Mouse (Mus musculus) kidney, embryonic 16.5 days (tissue): ENCODE results near the gene Mtmr11. TPM values are rescaled to one million over a fixed set of nuclear protein-coding genes. Genes with fewer than 3 reads are reported as not detected.

Experiments used
- ATAC-seq: fragments of 200-750 bp; cut with Nextera tagmentation; 2 replicates; pipeline ENCODE4 v1.8.0; 2017; ENCODE audit warnings: moderate TSS enrichment; ENCODE audit not compliant: low FRiP score, low TSS enrichment
- H3K27ac ChIP-seq: fragments of 300-500 bp; sonication (generic); 2 replicates; pipeline ENCODE4 v1.5.1; 2014; ENCODE audit warnings: low read length
- H3K27me3 ChIP-seq: fragments of 300-500 bp; sonication (generic); 2 replicates; pipeline ENCODE4 v1.6.1; 2014; ENCODE audit warnings: low read length, control low read depth, mixed read lengths; ENCODE audit not compliant: insufficient read depth
- H3K36me3 ChIP-seq: fragments of 300-500 bp; sonication (generic); 2 replicates; pipeline ENCODE4 v1.6.1; 2014; ENCODE audit warnings: low read length, control low read depth, mixed read lengths; ENCODE audit not compliant: insufficient read depth
- H3K4me1 ChIP-seq: fragments of 300-500 bp; sonication (generic); 2 replicates; pipeline ENCODE4 v1.6.1; 2014; ENCODE audit warnings: low read length, control low read depth, mixed read lengths; ENCODE audit not compliant: insufficient read depth
- H3K4me2 ChIP-seq: fragments of 300-500 bp; sonication (generic); replicated peaks from 2 replicates; pipeline ENCODE4 v1.6.1; 2014; ENCODE audit warnings: low read depth, low read length
- H3K4me3 ChIP-seq: fragments of 300-500 bp; sonication (generic); 2 replicates; pipeline ENCODE4 v1.5.1; 2014; ENCODE audit warnings: mild to moderate bottlenecking, low read length
- H3K9ac ChIP-seq: fragments of 300-500 bp; sonication (generic); replicated peaks from 2 replicates; pipeline ENCODE4 v1.6.1; 2014; ENCODE audit warnings: low read length
- H3K9me3 ChIP-seq: fragments of 300-500 bp; sonication (generic); 2 replicates; pipeline ENCODE4 v1.6.1; 2016; ENCODE audit warnings: low read length, control low read depth
- WGBS: fragments of 180-500 bp; shearing (Covaris S2); extraction: QIAGEN DNeasy Blood & Tissue Kit; methylation state at CpG from one replicate; pipeline ENCODE4 v1.1.7; 2014; 5-methylcytosine and 5-hydroxymethylcytosine counted together
- polyA plus RNA-seq: library from polyadenylated mRNA; unstranded; fragments of >200 nt; fragmentation: Nextera tagmentation; extraction: Ambion mirVana; gene quantifications from 2 replicates; pipeline ENCODE4 v1.2.1, GENCODE M21; 2015

Gene Mtmr11
- polyA plus RNA-seq, 1 experiment from 2014 or later: 30.8 TPM

- no peak overlapping the region for H3K27ac ChIP-seq
- no peak overlapping the region for H3K4me3 ChIP-seq
- H3K4me2 ChIP-seq: no peak overlapping the region
- H3K9me3 ChIP-seq: no peaks in the 10 kb centered on the region
- peaks cover 37% of the 10 kb centered on the region for H3K36me3 ChIP-seq
- H3K4me1 ChIP-seq: peaks cover 21% of the 10 kb centered on the region
- no peak overlapping the region for H3K9ac ChIP-seq
- H3K27me3 ChIP-seq: no peaks in the 10 kb centered on the region
- WGBS: 68% methylated on average over 4 of the region's 4 CpGs
- no peak for ATAC-seq
Measured at GRCm38 (mm10) chr3:96179531-96179930, 17.7 kb downstream of the Mtmr11 start.

GRCm38 (mm10) chr3:96180727-96181477 lies 19.1 kb downstream of the Mtmr11 start, which contains the start of gene Sv2a:
Gene Sv2a (plus strand): TSS chr3:96181151.
- Histone ChIP-seq H3K9ac (peak within 1 kb of the TSS; percentile 56), H3K4me2 (peak within 1 kb of the TSS; percentile 73), H3K27ac (no peak within 1 kb of the TSS), H3K4me1 (peaks cover 20% of the 10 kb centered on the region), H3K36me3 (peaks cover 25% of the 10 kb centered on the region), H3K27me3 (no peaks in the 10 kb centered on the region), H3K9me3 (no peaks in the 10 kb centered on the region), H3K4me3 (peak within 1 kb of the TSS; percentile 53)
- 0% methylated on average over 8 of the region's 23 CpGs for WGBS
- peak; percentile 55 for ATAC-seq

GRCm38 (mm10) chr3:96181510-96182381 lies 19.9 kb downstream of the Mtmr11 start:
- peak; percentile 34; the same call in 1 of the 2 replicates for ATAC-seq
- no peaks in the 10 kb centered on the region for H3K27me3 ChIP-seq
- 38% methylated on average over 12 of the region's 12 CpGs for WGBS
- H3K9me3 ChIP-seq: no peaks in the 10 kb centered on the region
- H3K27ac ChIP-seq: no peak overlapping the region
- peak overlapping the region; percentile 73 for H3K4me2 ChIP-seq
- peak overlapping the region; percentile 53 for H3K4me3 ChIP-seq
- H3K36me3 ChIP-seq: peaks cover 17% of the 10 kb centered on the region
- H3K4me1 ChIP-seq: peaks cover 20% of the 10 kb centered on the region
- H3K9ac ChIP-seq: 0 out of 2 replicates have a peak overlapping the region, but pooled peaks have one; percentile 44

DNA sequence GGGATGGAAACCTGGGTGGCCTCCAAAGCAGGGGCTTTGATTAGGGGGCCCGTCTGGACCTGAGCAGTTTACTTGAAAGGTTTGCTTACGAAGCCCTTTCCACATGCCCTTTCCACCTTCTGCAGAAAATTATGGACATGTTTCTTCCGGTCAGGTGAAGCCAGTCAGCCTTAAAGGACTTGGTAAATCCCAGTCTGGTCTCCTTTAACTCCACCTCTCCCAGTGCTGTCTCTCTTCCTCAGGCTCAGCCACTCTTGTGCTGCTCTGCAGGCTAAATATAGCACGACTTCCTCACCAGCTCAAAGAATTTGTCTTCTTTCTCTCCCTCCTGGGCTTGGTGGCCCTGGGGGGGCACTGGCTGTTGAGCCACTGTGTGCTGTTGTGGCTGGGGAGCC lies 20.6 kb downstream of the Mtmr11 start:
- H3K36me3 ChIP-seq: peaks cover 15% of the 10 kb centered on the region
- H3K27me3 ChIP-seq: no peaks in the 10 kb centered on the region
- H3K27ac ChIP-seq: peak overlapping the region; percentile 63; the same call in 1 of the 2 replicates
- H3K9ac ChIP-seq: 0 out of 2 replicates have a peak overlapping the region, but pooled peaks have one; percentile 44
- WGBS: 15% methylated on average over 4 of the region's 4 CpGs
- peaks cover 20% of the 10 kb centered on the region for H3K4me1 ChIP-seq
- peak; percentile 32; the same call in 1 of the 2 replicates for ATAC-seq
- peak overlapping the region; percentile 73 for H3K4me2 ChIP-seq
- H3K4me3 ChIP-seq: no peak overlapping the region
- H3K9me3 ChIP-seq: no peaks in the 10 kb centered on the region

GRCm38 (mm10) chr3:96192977-96193376 lies 31.2 kb downstream of the Mtmr11 start:
- no peak for ATAC-seq
- H3K27ac ChIP-seq: no peak overlapping the region
- peaks cover 4% of the 10 kb centered on the region; the same call in 1 of the 2 replicates for H3K9me3 ChIP-seq
- H3K4me2 ChIP-seq: no peak overlapping the region
- WGBS: 76% methylated on average over 12 of the region's 12 CpGs
- no peaks in the 10 kb centered on the region for H3K27me3 ChIP-seq
- H3K4me1 ChIP-seq: peaks cover 9% of the 10 kb centered on the region
- H3K9ac ChIP-seq: no peak overlapping the region
- peaks cover 4% of the 10 kb centered on the region; the same call in 1 of the 2 replicates for H3K36me3 ChIP-seq
- no peak overlapping the region for H3K4me3 ChIP-seq

DNA sequence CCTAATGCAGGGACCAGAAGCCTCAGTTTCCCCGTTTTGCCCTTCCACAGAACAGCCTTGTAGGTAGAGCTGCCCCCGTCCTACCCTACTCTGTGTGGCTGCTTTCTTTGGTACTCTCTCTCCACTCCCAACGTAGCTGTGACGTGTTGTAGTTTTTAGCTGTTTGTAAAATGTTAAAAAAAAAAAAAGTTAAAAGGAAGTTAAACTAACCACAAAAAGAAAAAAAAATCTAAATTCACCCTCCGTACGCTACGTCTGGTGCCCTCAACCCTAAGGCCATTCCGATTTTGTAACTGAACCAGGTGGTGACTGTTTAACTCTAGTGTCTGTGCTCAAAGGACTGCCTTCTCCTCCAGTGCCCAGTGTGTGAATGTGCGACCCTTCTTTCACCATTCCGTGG lies 33.2 kb downstream of the Mtmr11 start:
- no peak for ATAC-seq
- WGBS: 84% methylated on average over 10 of the region's 10 CpGs
- H3K27ac ChIP-seq: no peak overlapping the region
- H3K4me1 ChIP-seq: peaks cover 12% of the 10 kb centered on the region
- peaks cover 4% of the 10 kb centered on the region; the same call in 1 of the 2 replicates for H3K36me3 ChIP-seq
- no peak overlapping the region for H3K4me2 ChIP-seq
- H3K9me3 ChIP-seq: peaks cover 4% of the 10 kb centered on the region; the same call in 1 of the 2 replicates
- no peak overlapping the region for H3K9ac ChIP-seq
- H3K27me3 ChIP-seq: no peaks in the 10 kb centered on the region
- no peak overlapping the region for H3K4me3 ChIP-seq

DNA sequence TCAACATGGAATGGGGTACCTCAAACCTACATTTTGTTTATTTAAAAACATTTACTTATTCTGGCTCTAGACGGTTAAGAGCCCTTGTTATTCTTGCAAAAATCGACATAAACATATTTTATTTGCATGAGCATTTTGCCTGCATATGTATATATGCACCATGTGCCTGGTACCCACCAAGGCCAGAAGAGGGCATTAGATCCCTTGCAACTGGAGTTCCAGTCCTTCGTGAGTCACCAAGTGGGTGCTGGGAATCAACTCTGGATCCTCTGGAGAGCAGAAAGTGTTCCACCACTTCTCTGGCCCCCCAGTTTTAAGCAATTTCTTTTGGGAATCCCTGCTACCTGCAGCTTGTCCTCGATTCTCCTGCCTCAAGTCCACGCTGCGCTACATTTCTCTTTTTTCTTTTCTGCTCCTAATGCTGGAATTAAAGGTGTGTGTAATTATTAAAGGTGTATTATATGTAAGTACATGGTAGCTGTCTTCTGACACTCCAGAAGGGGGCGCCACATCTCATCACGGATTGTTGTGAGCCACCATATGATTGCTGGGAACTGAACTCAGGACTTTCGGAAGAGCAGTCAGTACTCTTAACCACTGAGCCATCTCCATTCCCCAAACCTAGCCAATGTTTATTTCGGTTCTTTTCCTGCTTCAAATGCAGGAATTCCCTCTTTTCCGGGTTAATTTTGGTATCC lies 34.0 kb downstream of the Mtmr11 start:
- H3K4me2 ChIP-seq: no peak overlapping the region
- H3K27me3 ChIP-seq: no peaks in the 10 kb centered on the region
- WGBS: 92% methylated on average over 11 of the region's 11 CpGs
- ATAC-seq: no peak
- H3K4me1 ChIP-seq: peaks cover 12% of the 10 kb centered on the region
- no peak overlapping the region for H3K9ac ChIP-seq
- no peak overlapping the region for H3K27ac ChIP-seq
- H3K4me3 ChIP-seq: no peak overlapping the region
- H3K9me3 ChIP-seq: peaks cover 4% of the 10 kb centered on the region; the same call in 1 of the 2 replicates
- peaks cover 4% of the 10 kb centered on the region; the same call in 1 of the 2 replicates for H3K36me3 ChIP-seq

DNA sequence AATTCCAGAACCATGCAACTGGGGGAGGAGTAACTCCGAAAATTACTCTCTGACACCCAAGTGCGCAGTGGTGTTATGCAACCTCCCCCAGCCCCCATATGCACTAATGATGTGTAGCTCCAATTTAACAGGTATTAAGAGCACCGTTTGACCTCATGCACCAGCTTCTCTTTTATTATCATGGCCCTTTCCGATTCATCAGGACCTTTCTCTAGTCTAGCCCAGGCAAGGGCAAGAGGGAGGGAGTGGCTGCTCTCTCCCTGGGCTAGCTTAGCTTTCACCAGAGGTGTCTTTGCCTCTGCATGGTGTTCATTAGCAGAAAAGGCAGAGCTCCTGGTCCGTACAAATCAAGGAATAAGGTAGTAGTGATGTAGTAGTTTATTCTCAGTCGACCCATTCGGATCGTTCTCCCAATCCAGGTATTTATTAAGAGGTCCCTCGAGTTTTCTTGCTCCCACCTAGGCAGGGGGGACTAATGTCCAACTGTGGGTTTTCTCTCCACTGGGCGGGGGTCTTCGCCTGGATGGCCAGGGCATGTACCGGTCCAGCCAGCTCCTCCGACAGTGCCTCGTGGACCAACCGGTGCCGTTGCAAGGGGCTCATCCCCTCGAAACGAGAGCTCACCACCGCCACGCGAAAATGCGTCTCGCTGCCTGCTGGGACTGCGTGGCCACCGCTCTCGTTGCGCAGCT lies 34.8 kb downstream of the Mtmr11 start:
- H3K9ac ChIP-seq: peak overlapping the region; percentile 91
- peak overlapping the region; percentile 92 for H3K27ac ChIP-seq
- peak overlapping the region; percentile 83 for H3K4me3 ChIP-seq
- peaks cover 12% of the 10 kb centered on the region for H3K4me1 ChIP-seq
- 16% methylated on average over 27 of the region's 27 CpGs for WGBS
- H3K9me3 ChIP-seq: peaks cover 4% of the 10 kb centered on the region; the same call in 1 of the 2 replicates
- H3K36me3 ChIP-seq: peaks cover 4% of the 10 kb centered on the region; the same call in 1 of the 2 replicates
- H3K4me2 ChIP-seq: peak overlapping the region; percentile 95
- ATAC-seq: peak; percentile 49; the same call in 1 of the 2 replicates
- no peaks in the 10 kb centered on the region for H3K27me3 ChIP-seq
